Mouse (Mus musculus) forebrain, embryonic 13.5 days (tissue): Measurements from ENCODE around the gene Ing3. TPM values are rescaled to one million over a fixed set of nuclear protein-coding genes. Genes with fewer than 3 reads are reported as not detected.

Source experiments
- ATAC-seq: fragments of 200-750 bp; cut with Nextera tagmentation; 2 replicates; pipeline ENCODE4 v1.8.0; 2017
- H3K27ac ChIP-seq: fragments of 300-500 bp; sonication (generic); 2 replicates; pipeline ENCODE4 v1.5.1; 2015; ENCODE audit warnings: inconsistent platforms, mild to moderate bottlenecking, moderate library complexity
- H3K27me3 ChIP-seq: fragments of 300-500 bp; sonication (generic); 2 replicates; pipeline ENCODE4 v1.6.1; 2015; ENCODE audit warnings: mild to moderate bottlenecking, inconsistent platforms
- H3K36me3 ChIP-seq: fragments of 300-500 bp; sonication (generic); 2 replicates; pipeline ENCODE4 v1.6.1; 2015; ENCODE audit warnings: mild to moderate bottlenecking, inconsistent platforms; ENCODE audit not compliant: poor library complexity, severe bottlenecking
- H3K4me1 ChIP-seq: fragments of 300-500 bp; sonication (generic); 2 replicates; pipeline ENCODE4 v1.6.1; 2015; ENCODE audit warnings: inconsistent platforms
- H3K4me2 ChIP-seq: fragments of 300-500 bp; sonication (generic); 2 replicates; pipeline ENCODE4 v1.6.1; 2015; ENCODE audit warnings: inconsistent platforms, mild to moderate bottlenecking, moderate library complexity
- H3K4me3 ChIP-seq: fragments of 300-500 bp; sonication (generic); 2 replicates; pipeline ENCODE4 v1.5.1; 2015; ENCODE audit warnings: mild to moderate bottlenecking, inconsistent platforms
- H3K9ac ChIP-seq: fragments of 300-500 bp; sonication (generic); 2 replicates; pipeline ENCODE4 v1.6.1; 2015; ENCODE audit warnings: mild to moderate bottlenecking, inconsistent platforms
- H3K9me3 ChIP-seq: fragments of 300-500 bp; sonication (generic); replicated peaks from 2 replicates; pipeline ENCODE4 v1.6.1; 2016; ENCODE audit warnings: inconsistent platforms
- WGBS: fragments of 180-500 bp; shearing (Covaris S2); methylation state at CpG from one replicate; pipeline ENCODE4 v1.1.7; 2015; 5-methylcytosine and 5-hydroxymethylcytosine counted together
- polyA plus RNA-seq: library from polyadenylated mRNA; unstranded; fragments of >200 nt; fragmentation: Nextera tagmentation; extraction: Ambion mirVana; gene quantifications from 2 replicates; pipeline ENCODE4 v1.2.1, GENCODE M21; 2015

Gene Ing3
- polyA plus RNA-seq, 1 experiment from 2014 or later, result 75.6 TPM

- H3K4me1 ChIP-seq, result no peaks in the 10 kb centered on the region
- no peaks in the 10 kb centered on the region for H3K36me3 ChIP-seq
- ATAC-seq, result no peak
- H3K4me3 ChIP-seq, result no peak overlapping the region
- H3K27me3 ChIP-seq, result no peaks in the 10 kb centered on the region
- no peak overlapping the region for H3K4me2 ChIP-seq
- 89% methylated on average over 5 of the region's 5 CpGs for WGBS
- H3K9me3 ChIP-seq, result no peaks in the 10 kb centered on the region
- H3K27ac ChIP-seq, result no peak overlapping the region
- H3K9ac ChIP-seq, result no peak overlapping the region
Observed at GRCm38 (mm10) chr6:22012501-22012900, 63.1 kb downstream of the Ing3 start.

GRCm38 (mm10) chr6:22013394-22013793 lies 64.0 kb downstream of the Ing3 start:
- no peak overlapping the region for H3K4me2 ChIP-seq
- no peaks in the 10 kb centered on the region for H3K27me3 ChIP-seq
- no peaks in the 10 kb centered on the region for H3K36me3 ChIP-seq
- no peaks in the 10 kb centered on the region for H3K9me3 ChIP-seq
- H3K27ac ChIP-seq, result no peak overlapping the region
- ATAC-seq, result no peak
- H3K4me1 ChIP-seq, result no peaks in the 10 kb centered on the region
- H3K4me3 ChIP-seq, result no peak overlapping the region
- WGBS, result 95% methylated on average over 3 of the region's 3 CpGs
- H3K9ac ChIP-seq, result no peak overlapping the region

- Histone ChIP-seq H3K4me3 (no peak overlapping the region), H3K9me3 (no peaks in the 10 kb centered on the region), H3K4me2 (no peak overlapping the region), H3K36me3 (no peaks in the 10 kb centered on the region), H3K4me1 (no peaks in the 10 kb centered on the region), H3K27me3 (no peaks in the 10 kb centered on the region), H3K9ac (no peak overlapping the region), H3K27ac (no peak overlapping the region)
- ATAC-seq, result peak; percentile 33; the same call in 1 of the 2 replicates
- 93% methylated on average over 6 of the region's 6 CpGs for WGBS
Observed at GRCm38 (mm10) chr6:22014291-22014911, 65.0 kb downstream of the Ing3 start.

DNA sequence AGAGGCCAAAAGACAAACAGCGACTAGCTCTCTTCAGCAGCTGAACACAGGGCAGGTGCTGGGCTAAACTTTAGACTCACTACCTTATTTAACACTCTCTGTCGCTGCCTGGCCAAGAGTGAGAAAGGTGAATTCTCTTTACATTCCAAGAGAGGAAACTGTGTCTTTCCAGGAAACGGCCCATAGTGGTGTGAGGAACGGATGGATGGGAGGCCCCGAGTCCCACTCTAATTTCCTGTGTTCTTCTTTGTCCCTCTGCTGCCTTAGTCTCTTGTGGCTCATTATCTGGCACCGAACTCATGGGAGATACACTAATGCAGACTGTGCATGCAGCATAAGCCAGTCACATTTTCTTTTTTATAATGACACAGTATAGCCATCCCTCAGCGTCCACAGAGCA lies 68.3 kb downstream of the Ing3 start:
- 76% methylated on average over 7 of the region's 7 CpGs for WGBS
- no peak overlapping the region for H3K27ac ChIP-seq
- H3K4me3 ChIP-seq, result no peak overlapping the region
- H3K36me3 ChIP-seq, result no peaks in the 10 kb centered on the region
- H3K9ac ChIP-seq, result no peak overlapping the region
- ATAC-seq, result no peak
- no peaks in the 10 kb centered on the region for H3K4me1 ChIP-seq
- no peak overlapping the region for H3K4me2 ChIP-seq
- H3K9me3 ChIP-seq, result no peaks in the 10 kb centered on the region
- no peaks in the 10 kb centered on the region for H3K27me3 ChIP-seq

- no peak overlapping the region for H3K4me2 ChIP-seq
- 86% methylated on average over 8 of the region's 8 CpGs for WGBS
- H3K27ac ChIP-seq, result no peak overlapping the region
- no peaks in the 10 kb centered on the region for H3K9me3 ChIP-seq
- H3K27me3 ChIP-seq, result no peaks in the 10 kb centered on the region
- ATAC-seq, result no peak
- no peaks in the 10 kb centered on the region for H3K36me3 ChIP-seq
- no peaks in the 10 kb centered on the region for H3K4me1 ChIP-seq
- H3K9ac ChIP-seq, result no peak overlapping the region
- no peak overlapping the region for H3K4me3 ChIP-seq
Observed at GRCm38 (mm10) chr6:22018768-22019445, 69.5 kb downstream of the Ing3 start.

DNA sequence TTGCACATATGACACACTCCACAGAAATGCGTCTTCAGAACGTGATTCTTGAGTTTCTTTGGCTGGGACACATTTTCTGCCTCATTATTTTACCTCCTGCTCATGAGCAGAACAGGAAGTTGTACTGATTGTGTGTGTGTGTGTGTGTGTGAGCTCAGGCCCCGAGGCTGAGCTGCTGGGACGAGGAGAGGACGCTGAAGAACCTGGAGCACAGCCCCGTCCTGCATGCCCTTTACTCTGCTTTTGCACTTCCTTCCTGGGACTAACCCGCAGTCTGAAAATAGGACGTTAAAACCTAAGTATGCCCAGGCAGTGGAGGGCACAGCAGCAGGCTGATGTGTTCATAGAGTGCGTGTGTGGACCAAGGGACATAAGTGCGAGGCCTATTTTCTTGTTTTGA lies 70.3 kb downstream of the Ing3 start:
- no peaks in the 10 kb centered on the region for H3K4me1 ChIP-seq
- H3K4me2 ChIP-seq, result no peak overlapping the region
- H3K9ac ChIP-seq, result no peak overlapping the region
- no peaks in the 10 kb centered on the region for H3K36me3 ChIP-seq
- no peak overlapping the region for H3K27ac ChIP-seq
- H3K4me3 ChIP-seq, result no peak overlapping the region
- no peak for ATAC-seq
- WGBS, result 71% methylated on average over 10 of the region's 10 CpGs
- H3K9me3 ChIP-seq, result no peaks in the 10 kb centered on the region
- no peaks in the 10 kb centered on the region for H3K27me3 ChIP-seq

DNA sequence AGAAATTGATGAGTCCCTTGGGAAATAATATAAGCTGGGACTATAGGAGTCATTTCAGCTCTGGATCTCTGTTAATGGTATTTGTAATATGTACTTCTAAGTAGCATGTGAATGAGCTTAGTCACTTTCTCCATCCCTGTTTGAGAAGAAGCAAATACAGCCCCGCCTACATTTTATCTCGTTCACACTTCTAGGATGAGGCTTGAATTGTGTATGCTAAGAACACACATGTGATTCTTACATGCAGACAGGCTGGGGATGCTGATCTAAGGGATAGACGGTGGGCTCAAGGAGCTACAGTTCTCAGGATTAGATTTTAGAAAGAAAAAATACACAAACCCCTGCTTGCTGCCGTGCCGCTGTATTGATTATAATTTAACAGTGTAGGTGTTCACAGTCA lies 71.3 kb downstream of the Ing3 start:
- WGBS, result 89% methylated on average over 5 of the region's 5 CpGs
- Histone ChIP-seq H3K27ac (no peak overlapping the region), H3K36me3 (no peaks in the 10 kb centered on the region), H3K27me3 (no peaks in the 10 kb centered on the region), H3K9me3 (no peaks in the 10 kb centered on the region), H3K9ac (no peak overlapping the region), H3K4me2 (no peak overlapping the region), H3K4me3 (no peak overlapping the region), H3K4me1 (peaks cover 3% of the 10 kb centered on the region; the same call in 1 of the 2 replicates)
- ATAC-seq, result no peak

GRCm38 (mm10) chr6:22021315-22021714 lies 71.9 kb downstream of the Ing3 start:
- H3K27ac ChIP-seq, result no peak overlapping the region
- no peaks in the 10 kb centered on the region for H3K36me3 ChIP-seq
- no peak for ATAC-seq
- WGBS, result 88% methylated on average over 3 of the region's 3 CpGs
- H3K4me1 ChIP-seq, result peaks cover 9% of the 10 kb centered on the region
- H3K9ac ChIP-seq, result no peak overlapping the region
- H3K4me2 ChIP-seq, result no peak overlapping the region
- H3K9me3 ChIP-seq, result no peaks in the 10 kb centered on the region
- H3K27me3 ChIP-seq, result no peaks in the 10 kb centered on the region
- H3K4me3 ChIP-seq, result no peak overlapping the region

DNA sequence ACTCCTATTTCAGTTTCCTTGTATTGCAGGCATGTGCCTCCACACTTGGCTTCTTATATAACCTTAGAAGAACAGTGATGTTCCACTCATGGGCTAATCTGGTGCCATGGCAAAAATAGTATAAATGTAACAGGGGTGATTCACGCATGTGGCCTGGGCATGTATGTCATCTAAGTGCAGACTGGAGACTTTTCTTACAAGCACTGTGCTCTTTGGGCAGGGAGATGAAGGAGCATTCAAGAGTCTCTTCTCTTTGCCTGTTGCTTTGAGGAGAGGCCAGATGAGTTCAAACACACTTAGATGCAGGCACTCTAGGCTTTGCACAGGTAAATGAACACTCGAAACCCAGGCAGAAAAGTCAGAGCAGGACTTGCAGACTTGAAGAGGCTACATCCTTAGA lies 74.8 kb downstream of the Ing3 start:
- Histone ChIP-seq H3K4me3 (no peak overlapping the region), H3K9ac (no peak overlapping the region), H3K27me3 (no peaks in the 10 kb centered on the region), H3K27ac (no peak overlapping the region), H3K9me3 (no peaks in the 10 kb centered on the region), H3K4me1 (peaks cover 9% of the 10 kb centered on the region), H3K36me3 (no peaks in the 10 kb centered on the region), H3K4me2 (no peak overlapping the region)
- 96% methylated on average over 2 of the region's 2 CpGs for WGBS
- ATAC-seq, result no peak

Other genes starting within 250 kb of the Ing3 start
- gene Tspan12, start 97.1 kb upstream of the Ing3 start, polyA plus RNA-seq, result 64.1 and 67.3 TPM in 2 replicates
- 2.7 and 3.0 TPM in 2 replicates for gene Cped1, start 36.3 kb downstream of the Ing3 start, polyA plus RNA-seq